Mouse (Mus musculus) brown adipose tissue, adult 24 weeks (tissue): ENCODE results near the gene Adamts3. TPM values are rescaled to one million over a fixed set of nuclear protein-coding genes. Genes with fewer than 3 reads are reported as not detected.

ENCODE experiments used
- H3K27ac ChIP-seq: fragments of 200-500 bp; replicated peaks from 2 replicates; pipeline ENCODE4 v1.5.1; 2012; ENCODE audit warnings: low read depth, mild to moderate bottlenecking, low read length
- H3K4me1 ChIP-seq: fragments of 200-500 bp; 2 replicates; pipeline ENCODE4 v1.6.1; 2012; ENCODE audit warnings: low read length, mixed read lengths; ENCODE audit not compliant: control insufficient read depth, insufficient read depth, insufficient read length
- H3K4me3 ChIP-seq: fragments of 200-500 bp; 2 replicates; pipeline ENCODE4 v1.5.1; 2012; ENCODE audit warnings: low read depth, mild to moderate bottlenecking, low read length, moderate library complexity; ENCODE audit not compliant: insufficient read depth
- polyA plus RNA-seq: library from polyadenylated mRNA; stranded (reverse); fragments of >200 nt; gene quantifications from 2 replicates; pipeline ENCODE4 v1.2.4, GENCODE M21; 2012; ENCODE audit not compliant: missing spikeins, insufficient read depth, insufficient read length

The Adamts3 gene
- polyA plus RNA-seq, 1 experiment, result 0.52 TPM

DNA sequence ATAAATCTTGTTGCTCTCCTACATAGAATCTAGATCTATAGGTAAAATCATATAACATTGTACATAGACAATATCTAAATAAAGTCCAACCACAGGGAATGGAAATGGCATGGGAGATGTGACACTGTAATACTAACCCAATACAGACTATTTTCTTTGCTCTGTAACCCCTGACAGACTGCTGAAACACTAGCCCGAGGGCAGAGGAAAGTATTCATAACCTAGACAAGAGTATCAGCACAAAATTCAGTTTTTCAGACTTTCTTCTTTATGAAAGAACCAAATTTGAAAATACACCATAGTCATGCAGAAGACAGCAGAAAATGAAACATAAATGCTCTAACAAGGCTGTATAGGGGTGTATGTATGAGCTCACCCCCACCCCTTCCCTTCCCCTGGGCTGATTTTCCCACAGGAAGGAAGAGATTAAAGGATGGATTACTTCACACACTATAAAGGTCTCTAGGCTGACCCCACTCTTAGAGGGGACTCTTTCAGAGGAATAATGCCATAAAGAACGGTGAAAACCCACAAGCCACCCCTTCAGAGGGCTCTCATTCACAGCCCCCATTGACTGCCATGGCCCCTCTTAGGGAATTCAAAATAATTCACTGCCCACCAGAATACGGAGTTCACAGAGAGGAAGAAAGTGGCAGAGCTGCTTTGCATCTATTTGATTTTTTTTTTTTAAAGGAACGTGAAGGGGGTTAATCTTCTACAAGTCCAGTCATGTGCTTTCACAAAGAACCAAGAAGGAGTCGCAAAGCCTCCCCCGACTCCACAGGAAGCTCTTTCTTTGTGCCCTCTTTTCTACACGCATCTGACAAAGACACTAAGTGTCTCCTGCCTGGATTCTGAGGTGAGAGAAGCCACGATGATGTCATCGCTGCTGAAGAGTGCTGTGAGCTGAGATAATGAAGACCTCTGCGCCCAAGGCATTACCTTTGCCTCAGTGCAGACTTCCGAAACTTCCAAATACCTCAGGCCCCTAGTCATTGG lies 119.6 kb downstream of the Adamts3 start:
- H3K4me3 ChIP-seq, result no peak overlapping the region
- H3K27ac ChIP-seq, result no peak overlapping the region
- no peaks in the 10 kb centered on the region for H3K4me1 ChIP-seq

DNA sequence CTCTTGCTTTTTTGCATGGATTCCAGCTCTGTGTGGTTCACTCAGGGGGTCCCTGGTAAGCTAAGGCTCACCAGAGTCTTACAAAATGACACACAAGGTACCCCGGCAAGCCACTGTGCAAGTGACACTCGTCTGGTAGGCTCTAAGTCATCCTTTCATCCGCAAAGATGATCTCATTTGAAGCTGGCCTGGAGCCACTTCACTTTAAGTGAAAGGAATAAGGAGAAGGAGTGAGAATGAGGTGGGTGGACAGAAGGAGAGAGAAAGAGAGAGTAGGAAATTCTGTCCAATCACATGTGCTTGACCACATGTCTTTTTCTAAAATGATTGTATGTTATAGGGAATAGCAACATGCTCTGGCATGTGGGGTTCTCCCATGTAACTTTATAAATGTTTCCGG lies 122.8 kb downstream of the Adamts3 start:
- Histone ChIP-seq H3K27ac (no peak overlapping the region), H3K4me1 (no peaks in the 10 kb centered on the region), H3K4me3 (no peak overlapping the region)

- Histone ChIP-seq H3K27ac (no peak overlapping the region), H3K4me3 (no peak overlapping the region), H3K4me1 (no peaks in the 10 kb centered on the region)
These were observed 131.3 kb downstream of the Adamts3 start for GRCm38 (mm10) chr5:89751836-89752235.

DNA sequence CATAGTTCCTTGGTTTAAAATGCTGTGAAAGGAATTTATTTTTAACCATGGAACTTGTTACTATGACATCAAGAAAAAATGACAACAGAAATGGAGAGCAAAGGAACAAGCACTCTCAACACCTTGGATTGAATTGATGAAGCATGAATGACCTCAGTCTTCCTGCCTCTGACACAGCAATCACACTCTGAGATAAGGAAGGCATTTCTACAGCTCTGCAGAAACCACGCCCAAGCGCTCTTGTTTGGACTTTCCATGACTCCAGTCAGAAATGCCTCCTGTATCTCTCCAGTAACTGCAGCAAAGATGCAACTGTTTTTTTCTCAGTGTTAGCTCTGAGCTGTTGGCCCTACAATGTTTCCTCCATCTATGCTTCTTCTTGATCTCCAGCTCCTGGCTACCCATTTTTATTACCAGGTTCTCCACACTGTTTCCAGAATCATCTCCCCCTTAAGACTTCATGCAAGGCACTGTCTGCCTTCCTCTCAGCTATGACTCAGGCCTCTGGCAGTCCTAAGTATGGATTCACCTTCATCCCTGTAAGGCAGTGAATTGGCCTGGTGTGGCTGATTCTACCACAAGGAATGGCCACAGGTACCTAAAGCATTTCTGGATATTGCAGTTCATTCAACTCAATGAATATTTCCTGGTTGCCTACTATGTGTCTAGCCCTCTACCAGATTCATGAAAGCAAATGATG lies 134.8 kb downstream of the Adamts3 start:
- Histone ChIP-seq H3K4me3 (no peak overlapping the region), H3K27ac (no peak overlapping the region), H3K4me1 (no peaks in the 10 kb centered on the region)

GRCm38 (mm10) chr5:89747149-89747659 lies 135.9 kb downstream of the Adamts3 start:
- no peak overlapping the region for H3K27ac ChIP-seq
- no peak overlapping the region for H3K4me3 ChIP-seq
- no peaks in the 10 kb centered on the region for H3K4me1 ChIP-seq

- no peaks in the 10 kb centered on the region for H3K4me1 ChIP-seq
- no peak overlapping the region for H3K27ac ChIP-seq
- no peak overlapping the region for H3K4me3 ChIP-seq
These were observed 138.0 kb downstream of the Adamts3 start for GRCm38 (mm10) chr5:89745112-89745511.

GRCm38 (mm10) chr5:89734759-89735158 lies 148.4 kb downstream of the Adamts3 start:
- no peak overlapping the region for H3K27ac ChIP-seq
- no peaks in the 10 kb centered on the region for H3K4me1 ChIP-seq
- no peak overlapping the region for H3K4me3 ChIP-seq

- no peak overlapping the region for H3K27ac ChIP-seq
- no peak overlapping the region for H3K4me3 ChIP-seq
- no peaks in the 10 kb centered on the region for H3K4me1 ChIP-seq
These were observed 152.7 kb downstream of the Adamts3 start for GRCm38 (mm10) chr5:89730411-89730810.

DNA sequence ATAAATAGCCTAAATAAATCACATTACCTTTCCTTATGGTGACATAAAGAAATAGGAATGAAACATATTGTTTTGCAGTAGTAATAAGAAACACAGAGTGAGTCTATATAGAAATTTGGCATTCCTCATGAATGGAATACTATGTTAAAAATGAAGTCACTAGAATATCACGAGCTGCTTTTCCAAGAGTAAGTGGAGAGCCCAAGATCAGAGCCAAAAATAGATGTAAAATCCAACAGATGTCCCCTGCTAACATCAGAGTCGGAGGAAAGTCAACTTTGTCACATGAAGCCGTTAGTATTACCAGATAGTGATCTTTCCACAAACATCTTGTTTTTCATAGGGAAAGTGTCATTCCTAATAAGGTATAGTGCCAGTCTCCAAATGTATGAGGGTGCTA lies 155.0 kb downstream of the Adamts3 start:
- Histone ChIP-seq H3K4me3 (no peak overlapping the region), H3K4me1 (no peaks in the 10 kb centered on the region), H3K27ac (no peak overlapping the region)

DNA sequence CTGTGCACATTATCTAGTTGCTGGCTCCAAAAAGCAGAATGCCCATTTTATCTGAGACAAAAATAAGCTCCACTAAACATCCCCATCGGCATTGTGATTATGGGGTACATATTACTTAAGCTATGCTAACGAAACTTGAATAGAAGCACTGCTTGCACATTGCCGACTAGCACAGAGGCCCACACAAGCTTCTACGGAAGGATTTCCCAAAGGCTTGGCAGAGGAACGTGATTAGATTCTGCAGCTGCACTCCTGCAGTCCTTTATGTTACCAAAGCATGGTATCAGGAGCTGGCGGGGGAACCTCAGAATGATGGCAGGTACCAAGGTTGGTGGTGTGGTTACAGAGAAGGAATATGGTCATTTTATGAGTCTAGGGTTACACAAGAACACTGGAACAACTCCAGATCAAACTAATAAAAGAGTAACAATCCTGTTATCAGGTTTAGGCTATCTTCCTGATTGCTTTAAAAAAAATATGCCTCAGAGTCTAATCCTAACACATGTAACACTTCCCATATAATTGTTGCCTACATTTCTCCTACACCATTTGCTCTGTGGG lies 155.6 kb downstream of the Adamts3 start:
- Histone ChIP-seq H3K27ac (no peak overlapping the region), H3K4me1 (no peaks in the 10 kb centered on the region), H3K4me3 (no peak overlapping the region)

GRCm38 (mm10) chr5:89714552-89714951 lies 168.6 kb downstream of the Adamts3 start:
- Histone ChIP-seq H3K27ac (no peak overlapping the region), H3K4me3 (no peak overlapping the region), H3K4me1 (no peaks in the 10 kb centered on the region)

DNA sequence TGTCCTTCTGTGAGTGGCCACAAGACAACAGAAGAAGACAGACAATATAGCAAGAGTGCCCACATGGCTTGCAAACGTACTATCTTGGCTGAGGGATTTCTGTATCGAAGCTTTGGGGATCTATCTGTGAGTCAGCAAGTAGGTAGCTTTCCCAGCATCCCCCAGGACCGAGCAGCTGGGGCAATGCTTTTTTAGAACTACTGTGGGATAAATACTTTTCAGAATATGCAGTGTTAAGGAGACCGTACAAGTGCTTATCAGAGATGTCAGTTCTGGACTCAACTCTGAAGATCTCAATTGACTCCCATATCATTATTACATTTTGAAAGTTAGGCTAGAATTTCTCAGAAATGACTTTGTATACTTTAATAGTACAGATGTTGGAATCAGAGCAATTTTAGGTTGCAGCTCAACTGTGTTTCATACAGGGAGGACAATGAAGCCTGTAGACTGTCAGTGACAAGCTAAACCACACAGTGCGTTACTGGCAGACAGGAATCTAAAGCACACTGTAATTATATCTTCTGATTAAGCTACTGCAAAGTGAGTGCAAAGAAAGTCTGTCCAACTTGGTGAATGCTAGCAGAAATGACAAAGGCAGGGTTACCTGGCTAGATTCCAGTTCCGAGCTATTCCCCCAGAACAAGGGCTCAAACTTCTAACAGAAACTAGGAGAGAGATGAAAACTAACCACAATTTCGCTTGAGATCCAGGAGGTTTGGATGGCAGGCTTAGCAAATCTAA lies 171.8 kb downstream of the Adamts3 start:
- Histone ChIP-seq H3K4me3 (no peak overlapping the region), H3K27ac (no peak overlapping the region), H3K4me1 (no peaks in the 10 kb centered on the region)

GRCm38 (mm10) chr5:89709459-89709858 lies 173.7 kb downstream of the Adamts3 start:
- H3K27ac ChIP-seq, result no peak overlapping the region
- H3K4me1 ChIP-seq, result no peaks in the 10 kb centered on the region

DNA sequence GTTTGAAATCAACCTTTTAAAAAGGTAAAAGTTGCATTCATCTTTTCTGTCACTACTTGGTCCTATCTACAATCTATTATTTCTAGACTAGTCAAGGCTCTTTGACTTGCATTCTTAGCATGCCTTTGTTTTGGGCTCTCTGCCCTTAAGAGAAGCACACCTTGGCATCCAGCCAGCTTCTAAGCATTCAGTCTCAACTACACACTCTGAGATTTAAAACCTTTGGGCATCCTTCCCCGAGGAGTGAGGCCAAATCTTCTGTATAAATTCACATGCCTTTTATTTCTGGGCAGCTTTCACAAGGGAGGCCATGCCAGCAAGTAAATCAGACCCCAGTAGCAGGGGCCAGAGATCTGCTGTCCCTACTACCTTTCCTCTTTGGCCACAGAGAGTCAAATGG lies 178.9 kb downstream of the Adamts3 start:
- Histone ChIP-seq H3K4me3 (no peak overlapping the region), H3K27ac (no peak overlapping the region), H3K4me1 (no peaks in the 10 kb centered on the region)

More at GRCm38 (mm10) chr5:89709459-89709858, 173.7 kb downstream of the Adamts3 start:
- H3K4me3 ChIP-seq, result no peak overlapping the region
